Mouse (Mus musculus): ENCODE measurements around the gene Zeb2.

- TF ChIP-seq REST (IDR thresholded peaks at IDR 0.05; ENCODE audit: insufficient read depth, insufficient read length) (no peak), POLR2A (IDR thresholded peaks at IDR 0.05; ENCODE audit: insufficient read length, low read depth) (no peak), MYOD1 (IDR thresholded peaks at IDR 0.05; ENCODE audit: control insufficient read depth in 1 of 3, insufficient read length in 2 of 3, low read depth in 2 of 3) (no peak), USF1 (IDR thresholded peaks at IDR 0.05; ENCODE audit: low read depth) (no peak), POLR2AphosphoS2 (IDR thresholded peaks at IDR 0.05; ENCODE audit: insufficient read length, low read depth) (no peak), MAX (IDR thresholded peaks at IDR 0.05; ENCODE audit: low read depth) (no peak), CEBPB (IDR thresholded peaks at IDR 0.05; ENCODE audit: insufficient read depth, poor library complexity, severe bottlenecking) (no peak), TCF12 (IDR thresholded peaks at IDR 0.05; ENCODE audit: insufficient read depth, poor library complexity, severe bottlenecking) (no peak), E2F4 (IDR thresholded peaks at IDR 0.05; ENCODE audit: insufficient read depth) (no peak), MYOG (IDR thresholded peaks at IDR 0.05; ENCODE audit: control insufficient read depth in 1 of 3, insufficient read depth in 1 of 3, insufficient read length in 2 of 3, low read depth in 2 of 3) (no peak), TCF3 (IDR thresholded peaks at IDR 0.05; ENCODE audit: insufficient read length, low read depth) (no peak)
Observed at GRCm38 (mm10) chr2:44957329-44957797, 159.8 kb downstream of the Zeb2 start.
